Mouse (Mus musculus) left cerebral cortex, postnatal 36 days (tissue): ENCODE measurements around the gene Med11. TPM values are rescaled to one million over a fixed set of nuclear protein-coding genes. Genes with fewer than 3 reads are reported as not detected.

Source experiments
- DNase-seq, 2 experiments: peaks; one replicate each; pipeline ENCODE4 v3.0.0; 2021 to 2022; ENCODE audit warnings: low spot score in 2 of 2, mixed read lengths in 1 of 2
- intact Hi-C: fragments of 180-260 bp; cut with DNase I; formaldehyde crosslinking; loops from one replicate; pipeline ENCODE4 v1.15.1; 2025
- microRNA-seq: library from miRNA; unstranded; fragments of <30 nt; microRNA quantifications from one replicate; pipeline ENCODE4 v1.2.0, GENCODE M21; 2022
- total RNA-seq, 2 experiments: library from RNA; stranded (reverse); gene quantifications; 2 replicates each; pipeline ENCODE4 v1.2.3; 2021

Gene Med11
- total RNA-seq, 2 experiments from 2014 or later: 14.0 to 16.7 TPM

- DNase-seq: peak in 1 of 2 experiments; percentile 9
- intact Hi-C loops: no loop called here
Measured at GRCm38 (mm10) chr11:70489138-70489537, 37.4 kb downstream of the Med11 start.

- no peak for DNase-seq
- intact Hi-C loops: no loop called here
Measured at GRCm38 (mm10) chr11:70489684-70490083, 38.0 kb downstream of the Med11 start.

- DNase-seq: no peak
- intact Hi-C loops: no loop called here
Measured at GRCm38 (mm10) chr11:70499566-70500475, 48.1 kb downstream of the Med11 start.

GRCm38 (mm10) chr11:70500476-70500812, 48.7 kb downstream of the Med11 start:
- intact Hi-C loops: no loop called here
- DNase-seq: no peak

DNA sequence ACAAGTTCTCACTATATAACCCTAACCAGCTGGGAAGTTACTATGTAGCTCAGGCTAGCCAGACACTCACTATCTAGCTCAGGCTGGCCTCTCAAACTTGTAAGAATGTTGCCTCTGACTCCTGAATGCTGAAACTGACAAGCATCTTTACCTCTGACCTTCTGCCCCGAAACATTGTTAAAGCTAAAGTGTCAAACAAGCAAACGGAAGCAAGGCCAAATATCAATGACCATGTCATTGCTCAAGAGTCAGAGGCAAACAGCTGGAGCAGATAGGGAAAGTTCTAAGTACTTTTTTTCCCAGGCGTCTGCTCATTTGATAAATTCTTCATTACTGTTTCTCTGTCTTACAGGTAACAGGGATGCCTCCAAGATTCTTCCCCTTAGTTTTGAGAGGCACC, 50.3 kb downstream of the Med11 start:
- intact Hi-C loops: no loop called here
- DNase-seq: no peak

Small RNA genes lying within 50 kb of the gene (microRNA-seq; reads per million reads assigned to microRNA genes)
- 1.8 reads per million for gene Mir7115

Other genes starting within 250 kb of the Med11 start
- 10 to 100 TPM; 30.7 to 38.2 TPM for gene Slc16a11, start 239.2 kb upstream of the Med11 start, total RNA-seq
- 1 to 10 TPM; 7.2 to 8.1 TPM for gene Slc16a13, start 230.9 kb upstream of the Med11 start, total RNA-seq
- 1 to 10 TPM; 1.7 to 1.8 TPM for gene Bcl6b, start 222.1 kb upstream of the Med11 start, total RNA-seq
- 10 to 100 TPM; 46.9 to 50.3 TPM for gene 0610010K14Rik, start 214.0 kb upstream of the Med11 start, total RNA-seq
- 1 to 10 TPM; 5.3 to 6.4 TPM for gene Gm21988, start 212.1 kb upstream of the Med11 start, total RNA-seq
- 100 to 1,000 TPM; 246 to 287 TPM for gene Rnasek, start 212.1 kb upstream of the Med11 start, total RNA-seq
- under 1 TPM; 0.25 to 0.43 TPM for gene Alox12, start 196.6 kb upstream of the Med11 start, total RNA-seq
- under 1 TPM; 0.17 to 0.54 TPM for gene Alox12e, start 129.3 kb upstream of the Med11 start, total RNA-seq
- under 1 TPM in 1 of 2 experiments, not detected in 1; 0.39 TPM for gene Alox15, start 99.9 kb upstream of the Med11 start, total RNA-seq
- gene Pelp1, start 41.9 kb upstream of the Med11 start, total RNA-seq: 10 to 100 TPM; 35.5 to 37.0 TPM
- gene Arrb2, start 19.3 kb upstream of the Med11 start, total RNA-seq: 10 to 100 TPM; 55.5 to 76.0 TPM
- gene Zmynd15, start 7.5 kb downstream of the Med11 start, total RNA-seq: under 1 TPM; 0.12 to 0.86 TPM
- 1 to 10 TPM in 1 of 2 experiments, under 1 TPM in 1; 0.94 to 1.0 TPM for gene Cxcl16, start 8.1 kb downstream of the Med11 start, total RNA-seq
- not detected for gene Tm4sf5, start 53.3 kb downstream of the Med11 start, total RNA-seq
- not detected for gene Vmo1, start 62.7 kb downstream of the Med11 start, total RNA-seq
- gene Gltpd2, start 67.3 kb downstream of the Med11 start, total RNA-seq: not detected
- gene Psmb6, start 73.4 kb downstream of the Med11 start, total RNA-seq: 100 to 1,000 TPM; 164 to 187 TPM
- gene Gm40193, start 81.0 kb downstream of the Med11 start, total RNA-seq: not detected
- 10 to 100 TPM; 14.5 to 20.7 TPM for gene Pld2, start 88.1 kb downstream of the Med11 start, total RNA-seq
- 100 to 1,000 TPM; 380 to 465 TPM for gene Mink1, start 111.0 kb downstream of the Med11 start, total RNA-seq
- gene 4930544D05Rik, start 163.9 kb downstream of the Med11 start, total RNA-seq: not detected
- gene Chrne, start 167.3 kb downstream of the Med11 start, total RNA-seq: not detected
- not detected for gene Gp1ba, start 187.2 kb downstream of the Med11 start, total RNA-seq
- 10 to 100 TPM; 78.6 to 87.8 TPM for gene Rnf167, start 195.3 kb downstream of the Med11 start, total RNA-seq
- 100 to 1,000 TPM; 113 to 125 TPM for gene Slc25a11, start 195.6 kb downstream of the Med11 start, total RNA-seq
- gene Pfn1, start 202.7 kb downstream of the Med11 start, total RNA-seq: 100 to 1,000 TPM; 217 to 244 TPM
- 1 to 10 TPM; 9.5 to 9.6 TPM for gene Eno3, start 205.3 kb downstream of the Med11 start, total RNA-seq
- gene Spag7, start 217.5 kb downstream of the Med11 start, total RNA-seq: 10 to 100 TPM; 52.5 to 57.8 TPM
- 100 to 1,000 TPM; 232 to 256 TPM for gene Camta2, start 236.2 kb downstream of the Med11 start, total RNA-seq
- 1 to 10 TPM; 1.8 to 1.9 TPM for gene Inca1, start 248.2 kb downstream of the Med11 start, total RNA-seq
- gene Kif1c, start 248.6 kb downstream of the Med11 start, total RNA-seq: 10 to 100 TPM; 58.9 to 59.3 TPM